Mouse (Mus musculus): ENCODE data around the gene Zdhhc6. TPM values are rescaled to one million over a fixed set of nuclear protein-coding genes. Genes with fewer than 3 reads are reported as not detected.

Zdhhc6 gene
- total RNA-seq (2018; cell fraction: chromatin; rRNA removed): 100 to 1,000 TPM in 14 of 26 experiments, 10 to 100 TPM in 12; 25.7 to 159 (median 104) TPM
- total RNA-seq (2018; cell fraction: cytosol; rRNA removed): 10 to 100 TPM; 31.8 to 63.3 (median 48.7) TPM
- total RNA-seq (2018; cell fraction: nucleus; rRNA removed): 100 to 1,000 TPM in 8 of 26 experiments, 10 to 100 TPM in 18; 38.8 to 153 (median 92.1) TPM
- polyA plus RNA-seq (2018): 37.7 to 54.0 TPM (median 47.5 TPM) in 3 replicates

GRCm38 (mm10) chr19:55315452-55316108 lies at the start of gene Zdhhc6:
Gene Zdhhc6 (minus strand): TSS chr19:55316032.
- peaks cover 9% of the 10 kb centered on the region; the same call in 1 of the 2 replicates for H3K36me3 ChIP-seq (ENCODE audit: inconsistent target)
- H3K27ac ChIP-seq: peak within 1 kb of the TSS; percentile 89
- peak within 1 kb of the TSS; percentile 97 for H3K4me3 ChIP-seq (ENCODE audit: inconsistent target)
- under 1% methylated on average over 60 of the region's 60 CpGs for WGBS (ENCODE audit: missing documents)
- peaks cover 63% of the 10 kb centered on the region for H3K79me2 ChIP-seq (ENCODE audit: inconsistent target)

- no peaks in the 10 kb centered on the region; the same call in 1 of the 2 replicates for H3K79me2 ChIP-seq (ENCODE audit: inconsistent target)
- H3K27ac ChIP-seq: no peak overlapping the region
- 91% methylated on average over 8 of the region's 9 CpGs for whole genome bisulfite sequencing (ENCODE audit: missing documents)
- no peak overlapping the region for H3K4me3 ChIP-seq (ENCODE audit: inconsistent target)
- H3K36me3 ChIP-seq (ENCODE audit: inconsistent target): no peaks in the 10 kb centered on the region
Measured at GRCm38 (mm10) chr19:55362606-55363005, 46.8 kb upstream of the Zdhhc6 start.

GRCm38 (mm10) chr19:55350673-55351378 lies 35.0 kb upstream of the Zdhhc6 start:
- WGBS (ENCODE audit: missing documents): 99% methylated on average over 9 of the region's 9 CpGs
- Histone ChIP-seq H3K36me3 (ENCODE audit: inconsistent target) (no peaks in the 10 kb centered on the region), H3K4me3 (ENCODE audit: inconsistent target) (no peak overlapping the region), H3K79me2 (ENCODE audit: inconsistent target) (no peaks in the 10 kb centered on the region), H3K27ac (no peak overlapping the region)

GRCm38 (mm10) chr19:55348187-55348586 lies 32.4 kb upstream of the Zdhhc6 start:
- Histone ChIP-seq H3K79me2 (ENCODE audit: inconsistent target) (no peaks in the 10 kb centered on the region), H3K4me3 (ENCODE audit: inconsistent target) (no peak overlapping the region), H3K27ac (no peak overlapping the region), H3K36me3 (ENCODE audit: inconsistent target) (no peaks in the 10 kb centered on the region)
- WGBS (ENCODE audit: missing documents): 93% methylated on average over 3 of the region's 3 CpGs

GRCm38 (mm10) chr19:55343274-55343673 lies 27.4 kb upstream of the Zdhhc6 start:
- Histone ChIP-seq H3K27ac (no peak overlapping the region), H3K4me3 (ENCODE audit: inconsistent target) (no peak overlapping the region), H3K79me2 (ENCODE audit: inconsistent target) (peaks cover 3% of the 10 kb centered on the region; the same call in 1 of the 2 replicates), H3K36me3 (ENCODE audit: inconsistent target) (peaks cover 10% of the 10 kb centered on the region)
- WGBS (ENCODE audit: missing documents): 92% methylated on average over 9 of the region's 9 CpGs

GRCm38 (mm10) chr19:55342423-55342822 lies 26.6 kb upstream of the Zdhhc6 start:
- Histone ChIP-seq H3K27ac (no peak overlapping the region), H3K4me3 (ENCODE audit: inconsistent target) (no peak overlapping the region), H3K36me3 (ENCODE audit: inconsistent target) (peaks cover 10% of the 10 kb centered on the region), H3K79me2 (ENCODE audit: inconsistent target) (peaks cover 5% of the 10 kb centered on the region; the same call in 1 of the 2 replicates)
- 97% methylated on average over 6 of the region's 7 CpGs for WGBS (ENCODE audit: missing documents)

GRCm38 (mm10) chr19:55341377-55341776 lies 25.5 kb upstream of the Zdhhc6 start:
- peaks cover 5% of the 10 kb centered on the region; the same call in 1 of the 2 replicates for H3K79me2 ChIP-seq (ENCODE audit: inconsistent target)
- 63% methylated on average over 3 of the region's 3 CpGs for WGBS (ENCODE audit: missing documents)
- no peak overlapping the region for H3K4me3 ChIP-seq (ENCODE audit: inconsistent target)
- H3K27ac ChIP-seq: no peak overlapping the region
- peaks cover 10% of the 10 kb centered on the region for H3K36me3 ChIP-seq (ENCODE audit: inconsistent target)

- Histone ChIP-seq H3K27ac (no peak overlapping the region), H3K4me3 (ENCODE audit: inconsistent target) (no peak overlapping the region), H3K79me2 (ENCODE audit: inconsistent target) (peaks cover 5% of the 10 kb centered on the region; the same call in 1 of the 2 replicates), H3K36me3 (ENCODE audit: inconsistent target) (peaks cover 10% of the 10 kb centered on the region)
- WGBS (ENCODE audit: missing documents): 95% methylated on average over 6 of the region's 6 CpGs
Measured at GRCm38 (mm10) chr19:55340521-55340920, 24.7 kb upstream of the Zdhhc6 start.

- H3K27ac ChIP-seq: no peak overlapping the region
- 94% methylated on average over 6 of the region's 10 CpGs for WGBS (ENCODE audit: missing documents)
- H3K79me2 ChIP-seq (ENCODE audit: inconsistent target): peaks cover 5% of the 10 kb centered on the region; the same call in 1 of the 2 replicates
- no peak overlapping the region for H3K4me3 ChIP-seq (ENCODE audit: inconsistent target)
- peaks cover 10% of the 10 kb centered on the region for H3K36me3 ChIP-seq (ENCODE audit: inconsistent target)
Measured at GRCm38 (mm10) chr19:55337664-55338063, 21.8 kb upstream of the Zdhhc6 start.

- Histone ChIP-seq H3K27ac (no peak overlapping the region), H3K36me3 (ENCODE audit: inconsistent target) (peaks cover 6% of the 10 kb centered on the region), H3K4me3 (ENCODE audit: inconsistent target) (no peak overlapping the region), H3K79me2 (ENCODE audit: inconsistent target) (peaks cover 5% of the 10 kb centered on the region; the same call in 1 of the 2 replicates)
- WGBS (ENCODE audit: missing documents): 92% methylated on average over 9 of the region's 9 CpGs
Measured at GRCm38 (mm10) chr19:55337066-55337465, 21.2 kb upstream of the Zdhhc6 start.

GRCm38 (mm10) chr19:55336441-55336840 lies 20.6 kb upstream of the Zdhhc6 start:
- WGBS (ENCODE audit: missing documents): 87% methylated on average over 12 of the region's 12 CpGs
- Histone ChIP-seq H3K79me2 (ENCODE audit: inconsistent target) (peaks cover 5% of the 10 kb centered on the region; the same call in 1 of the 2 replicates), H3K27ac (no peak overlapping the region), H3K36me3 (ENCODE audit: inconsistent target) (peaks cover 4% of the 10 kb centered on the region; the same call in 1 of the 2 replicates), H3K4me3 (ENCODE audit: inconsistent target) (no peak overlapping the region)

GRCm38 (mm10) chr19:55335881-55336280 lies 20.0 kb upstream of the Zdhhc6 start:
- Histone ChIP-seq H3K36me3 (ENCODE audit: inconsistent target) (peaks cover 7% of the 10 kb centered on the region; the same call in 1 of the 2 replicates), H3K27ac (no peak overlapping the region), H3K4me3 (ENCODE audit: inconsistent target) (no peak overlapping the region), H3K79me2 (ENCODE audit: inconsistent target) (peaks cover 5% of the 10 kb centered on the region; the same call in 1 of the 2 replicates)
- 92% methylated on average over 1 of the region's 1 CpGs for WGBS (ENCODE audit: missing documents)

GRCm38 (mm10) chr19:55332641-55333268 lies 16.9 kb upstream of the Zdhhc6 start:
- H3K4me3 ChIP-seq (ENCODE audit: inconsistent target): no peak overlapping the region
- peaks cover 21% of the 10 kb centered on the region; the same call in 1 of the 2 replicates for H3K36me3 ChIP-seq (ENCODE audit: inconsistent target)
- H3K79me2 ChIP-seq (ENCODE audit: inconsistent target): no peaks in the 10 kb centered on the region; the same call in 1 of the 2 replicates
- 96% methylated on average over 8 of the region's 8 CpGs for WGBS (ENCODE audit: missing documents)
- H3K27ac ChIP-seq: no peak overlapping the region

GRCm38 (mm10) chr19:55331776-55332175 lies 15.9 kb upstream of the Zdhhc6 start:
- Histone ChIP-seq H3K79me2 (ENCODE audit: inconsistent target) (no peaks in the 10 kb centered on the region; the same call in 1 of the 2 replicates), H3K27ac (no peak overlapping the region), H3K36me3 (ENCODE audit: inconsistent target) (peaks cover 21% of the 10 kb centered on the region; the same call in 1 of the 2 replicates), H3K4me3 (ENCODE audit: inconsistent target) (no peak overlapping the region)
- 91% methylated on average over 5 of the region's 5 CpGs for WGBS (ENCODE audit: missing documents)
